Mouse (Mus musculus) induced T-regulatory cell, adult 2 months (primary cell): Measurements from ENCODE around the gene Mtmr11.
"Not testable (repeated sequence)": the region's sequence is repeated elsewhere in the genome, so short reads cannot be mapped to it uniquely, and the experiment has no call there.

ENCODE experiments used
- DNase-seq: peaks from one replicate; pipeline ENCODE4 v3.0.0-alpha.2; 2012; ENCODE audit warnings: low read depth

Mtmr11 gene

DNA sequence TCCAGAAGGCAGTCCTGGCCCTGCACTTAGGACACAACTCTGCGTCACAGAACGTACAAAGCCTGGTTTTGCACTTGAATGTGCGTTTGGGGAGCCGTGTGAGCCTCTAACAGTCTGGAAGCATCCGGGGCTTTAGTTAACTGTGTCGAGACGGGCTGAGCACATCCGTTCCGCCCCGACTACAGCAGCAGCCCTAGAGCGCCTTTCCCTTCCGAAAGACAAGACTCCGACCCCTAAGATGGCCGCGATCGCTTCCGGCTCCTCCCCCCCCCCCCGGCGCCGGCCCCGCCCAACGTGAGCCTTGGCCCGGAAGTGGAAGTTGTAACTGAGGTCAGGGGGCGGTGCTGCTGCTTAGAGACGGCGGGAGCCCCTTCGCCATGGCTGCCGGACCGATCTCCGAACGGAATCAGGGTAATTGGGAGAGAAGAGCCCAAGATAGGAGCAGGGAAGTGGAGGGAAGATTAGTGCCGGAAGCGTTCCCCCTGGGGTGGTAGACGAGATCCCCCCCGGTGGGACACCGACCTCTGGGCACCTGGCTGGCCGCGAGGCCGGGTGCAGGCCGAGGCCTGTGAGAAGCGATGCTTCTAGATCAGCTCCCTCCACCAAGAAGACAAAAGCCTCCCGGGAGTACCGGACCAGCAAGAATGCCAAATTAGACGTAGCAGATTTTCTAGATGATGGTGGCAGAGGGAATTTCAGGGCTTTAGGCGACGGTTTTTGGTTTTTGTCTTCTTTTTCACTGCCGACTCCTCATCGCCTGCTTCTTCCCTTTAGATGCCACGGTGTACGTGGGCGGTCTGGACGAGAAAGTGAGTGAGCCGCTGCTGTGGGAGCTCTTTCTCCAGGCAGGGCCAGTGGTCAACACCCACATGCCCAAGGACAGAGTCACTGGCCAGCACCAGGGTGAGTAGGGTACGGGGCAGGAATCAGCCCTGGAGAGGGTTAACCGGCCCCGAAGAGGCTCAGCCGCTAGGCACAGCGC is 10.7 kb downstream of the Mtmr11 start, which contains the start of gene Sf3b4:
Sf3b4 (plus strand) TSS at position 136 of the 982 bp plus-strand sequence.
- peak; percentile 97 for DNase-seq

DNA sequence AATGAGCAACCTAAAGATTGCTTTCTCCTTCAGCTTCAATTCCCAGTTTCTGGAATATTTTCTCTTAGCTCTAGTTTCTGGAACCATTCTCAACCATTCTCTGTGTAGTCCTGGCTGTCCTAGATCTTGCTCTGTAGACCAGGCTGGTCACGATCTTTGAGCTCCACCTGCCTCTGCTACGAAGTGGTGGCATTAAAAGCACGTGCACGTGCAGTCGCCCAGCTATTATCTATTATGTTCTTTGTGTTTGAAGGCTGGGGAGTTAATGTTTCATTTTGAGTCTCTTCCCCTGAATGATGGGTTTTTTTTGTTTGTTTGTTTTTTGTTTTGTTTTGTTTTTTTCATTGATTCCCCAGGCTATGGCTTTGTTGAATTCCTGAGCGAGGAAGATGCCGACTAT is 11.4 kb downstream of the Mtmr11 start:
- DNase-seq = no peak

DNA sequence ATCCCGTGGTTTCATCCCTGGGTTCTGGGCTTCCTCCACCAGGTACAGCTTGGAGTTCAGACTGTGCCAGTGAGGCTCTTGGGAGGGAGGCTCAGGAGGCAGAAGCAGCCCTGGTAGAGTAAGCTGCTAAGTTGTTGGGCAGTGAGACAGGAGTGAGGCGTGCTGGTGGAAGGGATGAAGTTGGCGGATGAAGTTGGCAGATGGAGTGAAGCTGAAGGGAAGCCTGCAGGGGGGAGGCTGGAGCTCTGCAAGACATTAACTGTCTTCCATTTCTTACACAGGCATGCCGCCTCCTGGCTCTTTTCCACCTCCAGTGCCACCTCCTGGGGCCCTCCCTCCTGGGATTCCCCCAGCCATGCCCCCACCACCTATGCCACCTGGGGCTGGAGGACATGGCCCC is 12.2 kb downstream of the Mtmr11 start:
- DNase-seq = not testable (repeated sequence)

DNA sequence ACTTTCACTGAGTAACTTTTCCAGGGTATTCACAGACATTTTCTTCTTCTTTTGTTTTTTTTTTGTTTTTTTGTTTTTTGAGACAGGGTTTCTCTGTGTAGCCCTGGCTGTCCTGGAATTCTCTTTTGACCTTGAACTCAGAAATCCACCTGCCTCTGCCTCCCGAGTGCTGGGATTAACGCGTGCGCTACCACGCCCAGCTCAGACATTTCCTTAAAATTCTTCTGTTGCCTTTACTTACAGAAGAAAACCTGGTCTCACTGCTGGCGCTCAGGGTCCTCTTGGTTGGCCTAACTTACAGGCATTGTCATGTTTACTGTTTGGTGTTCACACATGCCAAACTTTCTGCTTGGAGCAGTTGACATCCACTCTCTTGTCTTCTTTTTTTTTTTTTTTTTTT is 13.4 kb downstream of the Mtmr11 start:
- no peak for DNase-seq

DNA sequence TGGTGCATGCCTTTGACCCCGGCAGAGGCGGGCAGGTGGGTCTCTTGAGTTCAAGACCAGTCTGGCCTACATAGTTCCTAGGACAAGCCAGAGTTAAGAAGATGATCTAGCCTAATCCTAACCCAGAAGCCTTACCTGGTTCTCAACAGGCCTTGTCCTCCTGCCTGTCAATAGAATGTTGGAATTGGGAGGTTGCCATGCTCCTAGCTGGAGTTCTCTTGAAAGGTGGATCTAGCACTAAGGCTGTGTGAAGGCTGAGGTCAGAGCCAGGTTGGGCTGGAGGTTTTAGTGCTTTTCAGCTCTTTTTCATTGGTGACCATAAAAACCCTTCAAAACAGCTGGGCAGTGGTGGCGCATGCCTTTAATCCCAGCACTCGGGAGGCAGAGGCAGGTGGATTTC is 16.6 kb downstream of the Mtmr11 start:
- no peak for DNase-seq

DNA sequence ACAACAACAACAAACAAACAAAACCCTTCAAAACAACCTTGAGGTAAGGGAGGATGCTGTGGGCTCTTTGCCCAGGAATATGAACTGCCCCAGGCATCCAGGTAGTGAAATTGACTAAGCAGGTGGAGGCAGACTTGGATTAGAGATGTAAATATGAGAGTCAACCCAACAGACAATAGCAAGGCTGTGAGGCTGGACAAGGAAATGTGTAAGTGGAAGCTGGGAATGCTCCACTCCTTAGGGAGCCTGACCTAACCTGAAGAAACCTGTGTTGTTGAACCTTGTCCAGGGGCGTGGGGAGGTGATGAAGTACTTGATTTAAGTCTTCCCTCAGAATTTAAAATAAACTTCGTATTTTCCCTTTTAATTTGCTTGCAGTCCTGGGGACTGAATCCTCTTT is 17.1 kb downstream of the Mtmr11 start:
- no peak for DNase-seq

DNA sequence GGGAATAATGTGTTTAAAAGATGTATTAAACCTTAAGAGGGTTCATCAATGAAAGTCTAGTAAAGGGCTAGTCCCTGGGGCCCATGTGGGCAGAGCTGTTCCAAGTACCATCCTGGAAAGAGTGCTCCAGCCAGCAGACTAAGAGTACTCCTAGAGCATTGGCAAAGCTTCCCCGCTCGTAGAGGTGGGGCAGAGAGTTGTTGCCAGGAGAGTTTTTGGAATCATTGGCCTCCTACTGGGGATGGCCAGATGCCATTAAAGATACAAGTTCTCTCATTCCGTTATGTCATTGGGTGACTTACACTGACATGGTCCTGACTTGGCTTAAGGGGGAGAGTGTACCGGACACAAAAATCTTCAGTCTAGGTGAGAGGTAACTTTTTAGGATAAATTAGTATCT is 17.7 kb downstream of the Mtmr11 start:
- no peak for DNase-seq

DNA sequence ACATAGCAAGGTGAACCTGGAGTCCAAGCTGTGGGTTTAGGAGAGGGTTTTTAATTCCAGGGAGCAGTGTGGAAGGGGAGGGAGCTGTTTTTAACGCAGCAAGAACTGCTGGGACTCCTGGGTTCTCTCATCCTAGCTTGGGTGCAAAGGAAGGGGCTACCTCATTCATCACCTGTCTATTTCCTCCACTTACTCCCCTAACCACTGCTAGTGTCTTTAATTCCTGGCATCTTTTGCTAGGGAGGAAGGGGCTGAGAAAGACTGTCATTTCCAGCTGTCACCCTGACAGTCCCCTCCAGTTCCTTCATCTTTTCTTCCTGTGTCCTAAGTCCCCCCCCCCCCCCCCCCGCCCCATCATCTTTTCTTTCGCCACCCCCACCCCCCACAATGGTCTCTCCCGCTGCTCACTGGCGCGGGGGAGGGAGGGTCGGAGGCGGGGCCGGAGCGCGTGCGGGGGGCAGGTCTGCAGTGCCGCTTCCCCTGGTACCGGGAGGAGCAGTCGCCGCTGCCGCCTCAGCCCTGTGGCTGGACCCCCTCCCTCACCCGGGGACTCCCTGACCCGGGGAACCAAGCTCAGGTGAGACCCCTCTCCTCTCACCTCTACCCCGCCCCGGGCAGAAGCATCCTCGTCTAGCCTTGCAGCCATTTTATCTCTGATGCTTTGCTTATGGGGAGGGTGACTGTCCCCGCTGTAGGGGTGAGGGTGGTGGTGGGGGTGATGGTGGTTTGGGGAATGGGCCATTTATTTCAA is 19.1 kb downstream of the Mtmr11 start, which contains the start of gene Sv2a:
Sv2a (plus strand) TSS at position 425 of the 751 bp plus-strand sequence.
- peak; percentile 72 for DNase-seq

DNA sequence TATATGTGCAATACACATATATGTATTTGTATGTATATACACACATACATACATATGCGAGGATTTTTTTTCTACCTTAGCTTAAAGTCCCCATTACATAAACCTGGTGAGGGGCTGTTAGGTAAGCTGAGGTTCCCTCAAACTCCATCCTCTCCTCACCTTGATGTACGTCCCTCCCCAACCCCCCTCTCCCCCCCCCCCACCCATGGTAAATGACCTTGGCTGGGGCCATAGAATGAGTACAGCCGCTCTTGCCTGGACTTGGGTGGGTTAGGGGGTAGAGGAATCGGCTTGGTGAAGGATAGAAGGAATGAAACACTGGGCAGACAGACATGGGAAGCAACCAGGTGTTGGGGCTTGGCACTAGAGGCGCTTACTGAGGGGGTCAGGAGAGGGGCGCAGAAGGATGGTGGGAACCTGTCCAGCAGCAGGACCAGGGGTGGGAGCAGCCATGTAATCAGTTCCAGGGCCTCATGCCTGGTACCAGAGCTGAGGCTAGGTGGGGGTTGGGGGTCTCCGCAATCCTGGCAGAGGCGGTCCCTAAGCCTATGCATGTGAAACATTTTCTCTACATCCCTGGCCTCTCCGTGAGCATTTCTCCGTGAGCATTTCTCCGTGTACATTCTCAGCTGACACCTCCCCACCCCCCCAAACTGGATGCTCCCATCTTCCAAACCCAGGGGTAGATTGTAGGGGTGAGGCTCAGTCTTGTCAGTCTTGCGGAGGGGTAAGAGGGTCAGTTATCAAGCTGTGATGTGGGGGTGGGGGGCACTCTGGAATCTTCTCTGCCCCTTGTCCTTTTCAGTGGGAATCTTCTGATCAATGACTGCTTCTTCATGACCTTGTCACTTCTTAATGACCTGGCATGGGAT is 19.9 kb downstream of the Mtmr11 start:
- no peak for DNase-seq

DNA sequence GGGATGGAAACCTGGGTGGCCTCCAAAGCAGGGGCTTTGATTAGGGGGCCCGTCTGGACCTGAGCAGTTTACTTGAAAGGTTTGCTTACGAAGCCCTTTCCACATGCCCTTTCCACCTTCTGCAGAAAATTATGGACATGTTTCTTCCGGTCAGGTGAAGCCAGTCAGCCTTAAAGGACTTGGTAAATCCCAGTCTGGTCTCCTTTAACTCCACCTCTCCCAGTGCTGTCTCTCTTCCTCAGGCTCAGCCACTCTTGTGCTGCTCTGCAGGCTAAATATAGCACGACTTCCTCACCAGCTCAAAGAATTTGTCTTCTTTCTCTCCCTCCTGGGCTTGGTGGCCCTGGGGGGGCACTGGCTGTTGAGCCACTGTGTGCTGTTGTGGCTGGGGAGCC is 20.6 kb downstream of the Mtmr11 start:
- no peak for DNase-seq

DNA sequence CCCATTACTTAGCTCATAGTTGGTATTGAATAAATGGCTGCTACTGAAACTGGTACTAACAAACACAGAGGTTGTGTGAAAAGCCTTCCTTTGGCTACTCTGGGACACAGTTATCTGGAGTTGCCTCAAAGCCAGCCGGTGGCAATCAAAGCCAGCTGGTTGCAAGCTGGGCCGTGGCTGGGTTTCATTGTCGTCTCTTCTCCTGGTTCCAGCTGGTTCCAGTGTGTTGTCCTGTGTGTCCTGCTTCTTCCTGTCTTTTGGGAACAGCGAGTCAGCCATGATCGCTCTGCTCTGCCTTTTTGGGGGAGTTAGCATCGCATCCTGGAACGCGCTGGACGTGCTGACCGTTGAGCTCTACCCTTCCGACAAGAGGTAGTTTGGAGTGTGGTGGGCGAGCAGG is 31.2 kb downstream of the Mtmr11 start:
- DNase-seq = no peak

DNA sequence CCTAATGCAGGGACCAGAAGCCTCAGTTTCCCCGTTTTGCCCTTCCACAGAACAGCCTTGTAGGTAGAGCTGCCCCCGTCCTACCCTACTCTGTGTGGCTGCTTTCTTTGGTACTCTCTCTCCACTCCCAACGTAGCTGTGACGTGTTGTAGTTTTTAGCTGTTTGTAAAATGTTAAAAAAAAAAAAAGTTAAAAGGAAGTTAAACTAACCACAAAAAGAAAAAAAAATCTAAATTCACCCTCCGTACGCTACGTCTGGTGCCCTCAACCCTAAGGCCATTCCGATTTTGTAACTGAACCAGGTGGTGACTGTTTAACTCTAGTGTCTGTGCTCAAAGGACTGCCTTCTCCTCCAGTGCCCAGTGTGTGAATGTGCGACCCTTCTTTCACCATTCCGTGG is 33.2 kb downstream of the Mtmr11 start:
- peak; percentile 59 for DNase-seq

DNA sequence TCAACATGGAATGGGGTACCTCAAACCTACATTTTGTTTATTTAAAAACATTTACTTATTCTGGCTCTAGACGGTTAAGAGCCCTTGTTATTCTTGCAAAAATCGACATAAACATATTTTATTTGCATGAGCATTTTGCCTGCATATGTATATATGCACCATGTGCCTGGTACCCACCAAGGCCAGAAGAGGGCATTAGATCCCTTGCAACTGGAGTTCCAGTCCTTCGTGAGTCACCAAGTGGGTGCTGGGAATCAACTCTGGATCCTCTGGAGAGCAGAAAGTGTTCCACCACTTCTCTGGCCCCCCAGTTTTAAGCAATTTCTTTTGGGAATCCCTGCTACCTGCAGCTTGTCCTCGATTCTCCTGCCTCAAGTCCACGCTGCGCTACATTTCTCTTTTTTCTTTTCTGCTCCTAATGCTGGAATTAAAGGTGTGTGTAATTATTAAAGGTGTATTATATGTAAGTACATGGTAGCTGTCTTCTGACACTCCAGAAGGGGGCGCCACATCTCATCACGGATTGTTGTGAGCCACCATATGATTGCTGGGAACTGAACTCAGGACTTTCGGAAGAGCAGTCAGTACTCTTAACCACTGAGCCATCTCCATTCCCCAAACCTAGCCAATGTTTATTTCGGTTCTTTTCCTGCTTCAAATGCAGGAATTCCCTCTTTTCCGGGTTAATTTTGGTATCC is 34.0 kb downstream of the Mtmr11 start:
- DNase-seq = peak; percentile 27

DNA sequence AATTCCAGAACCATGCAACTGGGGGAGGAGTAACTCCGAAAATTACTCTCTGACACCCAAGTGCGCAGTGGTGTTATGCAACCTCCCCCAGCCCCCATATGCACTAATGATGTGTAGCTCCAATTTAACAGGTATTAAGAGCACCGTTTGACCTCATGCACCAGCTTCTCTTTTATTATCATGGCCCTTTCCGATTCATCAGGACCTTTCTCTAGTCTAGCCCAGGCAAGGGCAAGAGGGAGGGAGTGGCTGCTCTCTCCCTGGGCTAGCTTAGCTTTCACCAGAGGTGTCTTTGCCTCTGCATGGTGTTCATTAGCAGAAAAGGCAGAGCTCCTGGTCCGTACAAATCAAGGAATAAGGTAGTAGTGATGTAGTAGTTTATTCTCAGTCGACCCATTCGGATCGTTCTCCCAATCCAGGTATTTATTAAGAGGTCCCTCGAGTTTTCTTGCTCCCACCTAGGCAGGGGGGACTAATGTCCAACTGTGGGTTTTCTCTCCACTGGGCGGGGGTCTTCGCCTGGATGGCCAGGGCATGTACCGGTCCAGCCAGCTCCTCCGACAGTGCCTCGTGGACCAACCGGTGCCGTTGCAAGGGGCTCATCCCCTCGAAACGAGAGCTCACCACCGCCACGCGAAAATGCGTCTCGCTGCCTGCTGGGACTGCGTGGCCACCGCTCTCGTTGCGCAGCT is 34.8 kb downstream of the Mtmr11 start:
- DNase-seq = peak; percentile 43

DNA sequence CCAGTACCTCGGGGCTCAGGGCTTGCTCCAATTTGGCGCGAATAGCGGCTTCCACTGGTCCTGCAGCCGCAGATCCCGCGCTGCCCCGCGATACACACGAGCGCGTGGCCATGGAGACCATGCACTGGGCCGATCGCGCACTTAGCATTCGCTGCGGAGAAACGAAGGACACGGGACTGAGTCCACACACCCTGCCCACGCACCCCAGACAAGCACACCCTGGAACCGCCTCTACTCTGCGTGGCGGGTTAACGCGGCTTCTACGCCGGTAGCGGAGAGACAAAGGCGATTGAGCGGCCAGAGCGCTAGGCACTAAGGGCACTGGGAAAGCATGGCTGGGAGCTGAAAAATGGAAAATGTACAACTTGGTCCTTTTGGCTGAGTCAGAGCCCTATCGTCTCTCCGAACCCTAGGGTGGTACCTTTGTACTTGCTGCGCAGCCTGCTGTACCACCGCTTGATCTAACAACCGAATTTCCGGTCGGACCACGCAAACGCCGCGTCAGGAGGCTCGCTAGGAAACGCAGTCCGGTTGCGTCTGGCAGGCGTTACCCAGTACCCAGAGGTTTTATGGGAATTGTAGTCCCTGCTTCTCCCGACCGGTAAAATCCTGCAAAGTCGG is 35.4 kb downstream of the Mtmr11 start:
- DNase-seq = peak; percentile 92

DNA sequence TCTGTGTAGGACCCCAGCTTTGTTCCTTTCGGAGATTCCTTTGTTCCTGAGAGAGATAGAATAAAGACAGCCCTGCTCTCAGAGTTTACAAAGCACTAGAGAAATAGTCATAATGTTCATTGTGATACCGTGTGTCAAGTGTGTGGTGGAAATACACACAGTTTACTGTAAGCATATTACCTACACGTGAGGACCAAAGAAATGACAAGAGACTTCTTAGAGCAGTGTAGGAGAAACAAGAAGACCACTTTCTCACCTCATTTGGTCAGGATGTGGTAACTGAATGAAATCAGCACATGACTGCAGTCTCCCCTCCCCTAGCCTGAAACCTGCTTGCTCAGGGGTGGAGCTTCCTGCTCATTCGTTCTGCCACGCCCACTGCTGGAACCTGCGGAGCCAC is 36.4 kb downstream of the Mtmr11 start:
- DNase-seq = peak; percentile 90

DNA sequence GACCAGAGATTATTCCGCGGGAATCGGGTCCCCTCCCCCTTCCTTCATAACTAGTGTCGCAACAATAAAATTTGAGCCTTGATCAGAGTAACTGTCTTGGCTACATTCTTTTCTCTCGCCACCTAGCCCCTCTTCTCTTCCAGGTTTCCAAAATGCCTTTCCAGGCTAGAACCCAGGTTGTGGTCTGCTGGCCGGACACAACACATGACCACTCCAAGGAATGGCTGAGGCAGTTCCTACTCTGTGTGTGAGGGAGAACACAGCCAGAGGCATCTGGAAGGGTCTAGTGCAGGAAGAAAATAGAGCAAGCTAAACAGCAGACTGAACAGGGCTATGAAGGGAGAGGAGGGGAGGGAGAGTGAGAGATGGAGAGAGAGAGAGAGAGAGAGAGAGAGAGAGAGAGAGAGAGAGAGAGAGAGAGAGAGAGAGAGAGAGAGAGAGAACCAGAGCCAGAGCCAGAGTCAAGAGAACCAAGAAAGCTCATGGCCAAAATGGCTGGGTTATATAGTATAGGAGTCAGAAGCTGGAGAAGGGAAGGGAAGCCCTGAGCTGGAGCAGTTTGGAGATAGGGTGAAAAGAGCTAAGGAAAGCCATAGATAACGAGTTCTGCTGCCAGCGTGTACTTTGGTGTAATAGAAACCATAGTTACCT is 36.9 kb downstream of the Mtmr11 start:
- not testable (repeated sequence) for DNase-seq

DNA sequence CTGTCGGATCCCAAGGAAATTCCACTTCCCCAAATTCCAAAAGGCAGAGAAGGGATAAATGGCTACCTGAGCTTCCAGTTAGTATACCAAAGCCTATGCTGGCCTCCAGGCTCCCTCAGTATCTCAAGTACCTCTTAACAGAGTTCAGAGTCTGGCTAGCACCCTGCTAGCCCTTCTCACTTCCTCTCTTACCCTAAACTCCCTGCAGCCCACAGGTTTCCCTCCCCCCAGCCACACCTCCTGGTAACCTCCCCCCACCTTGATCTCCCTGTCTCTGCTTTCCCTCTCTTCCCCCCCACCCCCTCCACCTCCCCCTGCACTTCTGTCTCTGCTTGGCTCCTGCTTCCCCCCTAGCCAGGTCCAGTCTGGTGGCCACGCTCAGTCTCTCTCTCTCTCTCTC is 37.9 kb downstream of the Mtmr11 start:
- no peak for DNase-seq

DNA sequence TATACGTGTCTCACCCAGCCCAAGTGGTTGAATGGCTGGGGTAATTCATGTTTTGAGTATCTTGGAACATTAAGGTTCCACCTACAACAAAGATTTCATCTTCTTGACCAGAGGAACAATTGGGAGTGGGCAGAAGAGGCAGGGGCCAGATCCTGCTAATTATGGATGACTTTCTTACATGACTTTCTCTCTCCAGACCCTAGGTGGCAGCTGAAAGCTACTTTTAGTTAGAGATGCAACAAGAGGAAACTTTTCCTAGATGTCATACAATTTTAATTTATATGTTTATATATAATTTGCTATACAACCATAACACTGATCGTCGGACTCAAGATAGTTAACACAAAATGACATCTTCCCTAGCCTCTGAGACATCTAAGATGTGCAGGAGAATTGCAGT is 46.0 kb downstream of the Mtmr11 start:
- peak; percentile 25 for DNase-seq

DNA sequence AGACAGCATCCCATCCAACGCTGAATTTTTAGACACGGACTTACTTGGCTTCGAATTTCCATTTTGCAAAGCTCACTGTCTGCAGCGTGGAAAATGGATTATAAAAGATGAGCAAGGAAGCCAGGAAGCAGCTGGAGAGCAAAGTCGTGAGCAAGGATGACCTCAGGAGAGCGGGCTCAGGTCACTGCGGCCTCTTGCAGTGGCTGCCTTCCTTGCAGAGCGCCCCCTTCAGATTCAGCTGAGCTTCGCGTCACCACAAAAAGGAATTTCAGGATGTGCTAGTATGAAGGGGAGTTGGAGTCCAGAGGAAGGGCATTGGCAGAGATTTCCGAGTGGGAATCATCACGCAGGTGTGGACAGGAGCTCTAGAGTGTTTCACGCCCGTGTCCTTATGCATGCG is 47.4 kb downstream of the Mtmr11 start:
- no peak for DNase-seq
